Mouse (Mus musculus) B cell, adult 67 days (primary cell): ENCODE data around the gene Spag8. TPM values are rescaled to one million over a fixed set of nuclear protein-coding genes. Genes with fewer than 3 reads are reported as not detected.

Experiments
- total RNA-seq, 2 experiments: library from RNA; stranded (reverse); gene quantifications; 4 replicates each; pipeline ENCODE4 v1.2.4; 2023

The Spag8 gene
- total RNA-seq, result under 1 TPM in 1 of 2 experiments, not detected in 1; 0.52 TPM

GRCm38 (mm10) chr4:43653161-43654015 lies at the start of gene Spag8:
Spag8 (minus strand) TSS chr4:43653594.

GRCm38 (mm10) chr4:43700707-43701106 lies 47.3 kb upstream of the Spag8 start, which contains the start of gene Olfr70:
Olfr70 (minus strand) TSS chr4:43700807.

GRCm38 (mm10) chr4:43668782-43669427 lies 15.5 kb upstream of the Spag8 start, which contains the start of the genes Tmem8b and Fam221b:
Tmem8b (plus strand) TSS chr4:43668971.
Fam221b (minus strand) TSS chr4:43669145.

GRCm38 (mm10) chr4:43656339-43657109 lies 3.1 kb upstream of the Spag8 start, which contains the start of gene Hint2:
Hint2 (minus strand) TSS chr4:43656466.

GRCm38 (mm10) chr4:43631046-43631955 lies 22.1 kb downstream of the Spag8 start, which contains the start of gene Npr2:
Npr2 (plus strand) TSS chr4:43631935.

Other genes with a start within 250 kb of the Spag8 start
- gene Fam166b, start 224.5 kb downstream of the Spag8 start, total RNA-seq, result not detected
- gene Tesk1, start 211.7 kb downstream of the Spag8 start, total RNA-seq, result 10 to 100 TPM; 71.2 to 74.1 TPM
- 100 to 1,000 TPM; 512 to 548 TPM for gene Cd72, start 199.0 kb downstream of the Spag8 start, total RNA-seq
- 10 to 100 TPM; 10.3 to 18.2 TPM for gene Sit1, start 169.9 kb downstream of the Spag8 start, total RNA-seq
- gene Ccdc107, start 160.7 kb downstream of the Spag8 start, total RNA-seq, result 10 to 100 TPM; 27.5 to 31.2 TPM
- 1 to 10 TPM; 1.5 to 2.7 TPM for gene Arhgef39, start 153.9 kb downstream of the Spag8 start, total RNA-seq
- gene Car9, start 146.6 kb downstream of the Spag8 start, total RNA-seq, result under 1 TPM; 0.32 to 0.86 TPM
- not detected for gene Tpm2, start 129.8 kb downstream of the Spag8 start, total RNA-seq
- 10 to 100 TPM; 68.9 to 74.4 TPM for gene Creb3, start 91.3 kb downstream of the Spag8 start, total RNA-seq
- 100 to 1,000 TPM; 274 to 317 TPM for gene Tln1, start 90.9 kb downstream of the Spag8 start, total RNA-seq
- 10 to 100 TPM; 55.0 to 64.4 TPM for gene Rgp1, start 74.9 kb downstream of the Spag8 start, total RNA-seq
- 10 to 100 TPM; 43.2 to 50.3 TPM for gene Gba2, start 74.7 kb downstream of the Spag8 start, total RNA-seq
- gene Msmp, start 69.1 kb downstream of the Spag8 start, total RNA-seq, result not detected
- 1 to 10 TPM; 1.4 to 4.2 TPM for gene Npr2, start 21.7 kb downstream of the Spag8 start, total RNA-seq
- gene Hint2, start 2.9 kb upstream of the Spag8 start, total RNA-seq, result 10 to 100 TPM; 21.1 to 23.2 TPM
- gene Tmem8b, start 15.4 kb upstream of the Spag8 start, total RNA-seq, result 1 to 10 TPM; 3.4 to 5.9 TPM
- under 1 TPM in 1 of 2 experiments, not detected in 1; 0.15 TPM for gene Fam221b, start 15.6 kb upstream of the Spag8 start, total RNA-seq
- gene Olfr70, start 47.2 kb upstream of the Spag8 start, total RNA-seq, result not detected
- not detected for gene Olfr71, start 56.7 kb upstream of the Spag8 start, total RNA-seq
- not detected for gene Hrct1, start 73.6 kb upstream of the Spag8 start, total RNA-seq
- gene Spaar, start 76.4 kb upstream of the Spag8 start, total RNA-seq, result not detected
- gene Olfr159, start 117.4 kb upstream of the Spag8 start, total RNA-seq, result not detected
- gene Olfr156, start 170.3 kb upstream of the Spag8 start, total RNA-seq, result not detected
- not detected for gene Olfr157, start 186.6 kb upstream of the Spag8 start, total RNA-seq
- not detected for gene Olfr155, start 198.0 kb upstream of the Spag8 start, total RNA-seq
- gene Reck, start 221.9 kb upstream of the Spag8 start, total RNA-seq, result under 1 TPM; 0.38 to 0.56 TPM